Mouse (Mus musculus): ENCODE data around the gene Rad18. TPM values are rescaled to one million over a fixed set of nuclear protein-coding genes. Genes with fewer than 3 reads are reported as not detected.
"Not testable (repeated sequence)": the region's sequence is repeated elsewhere in the genome, so short reads cannot be mapped to it uniquely, and the experiment has no call there.

The Rad18 gene
- polyA plus RNA-seq, 1 experiment from 2014 or later, result 14.9 TPM

GRCm38 (mm10) chr6:112731386-112731785 is 34.9 kb upstream of the Rad18 start:
- Histone ChIP-seq H3K4me3 (replicated peaks; ENCODE audit: low read length) (no peak overlapping the region), H3K9ac (no peak overlapping the region), H3K4me1 (replicated peaks; ENCODE audit: control insufficient read depth, insufficient read depth, low read length) (peaks cover 6% of the 10 kb centered on the region), H3K27ac (no peak overlapping the region), H3K4me2 (replicated peaks) (no peak overlapping the region), H3K27me3 (ENCODE audit: control insufficient read depth, insufficient read depth, low read length) (no peaks in the 10 kb centered on the region), H3K36me3 (replicated peaks; ENCODE audit: control insufficient read depth, insufficient read depth) (peaks cover 93% of the 10 kb centered on the region), H3K9me3 (ENCODE audit: control insufficient read depth, low read length) (no peaks in the 10 kb centered on the region)
- 95% methylated on average over 10 of the region's 10 CpGs for WGBS
- no peak for ATAC-seq (ENCODE audit: low FRiP score)
- no peak for DNase-seq (ENCODE audit: low spot score)

- H3K4me2 ChIP-seq (replicated peaks), result 0 out of 2 replicates have a peak overlapping the region, but pooled peaks have one; percentile 10
Measured at GRCm38 (mm10) chr6:112728760-112729422, 32.4 kb upstream of the Rad18 start.

GRCm38 (mm10) chr6:112725468-112725867 is 29.0 kb upstream of the Rad18 start:
- Histone ChIP-seq H3K36me3 (replicated peaks; ENCODE audit: control insufficient read depth, insufficient read depth) (peaks cover 84% of the 10 kb centered on the region), H3K9ac (no peak overlapping the region), H3K27ac (no peak overlapping the region), H3K4me3 (replicated peaks; ENCODE audit: low read length) (no peak overlapping the region), H3K9me3 (ENCODE audit: control insufficient read depth, low read length) (no peaks in the 10 kb centered on the region), H3K27me3 (ENCODE audit: control insufficient read depth, insufficient read depth, low read length) (no peaks in the 10 kb centered on the region), H3K4me2 (replicated peaks) (no peak overlapping the region), H3K4me1 (replicated peaks; ENCODE audit: control insufficient read depth, insufficient read depth, low read length) (peaks cover 6% of the 10 kb centered on the region)
- DNase-seq (ENCODE audit: low spot score) (no peak), ATAC-seq (ENCODE audit: low FRiP score) (no peak)
- WGBS, result 88% methylated on average over 4 of the region's 4 CpGs

More at GRCm38 (mm10) chr6:112728760-112729422, 32.4 kb upstream of the Rad18 start:
- H3K4me1 ChIP-seq (replicated peaks; ENCODE audit: control insufficient read depth, insufficient read depth, low read length), result peaks cover 6% of the 10 kb centered on the region
- H3K4me3 ChIP-seq (replicated peaks; ENCODE audit: low read length), result no peak overlapping the region
- peak; percentile 45 for DNase-seq (ENCODE audit: low spot score)
- no peaks in the 10 kb centered on the region for H3K9me3 ChIP-seq (ENCODE audit: control insufficient read depth, low read length)
- H3K36me3 ChIP-seq (replicated peaks; ENCODE audit: control insufficient read depth, insufficient read depth), result peaks cover 93% of the 10 kb centered on the region
- no peak overlapping the region for H3K9ac ChIP-seq
- H3K27me3 ChIP-seq (ENCODE audit: control insufficient read depth, insufficient read depth, low read length), result no peaks in the 10 kb centered on the region
- peak; percentile 60; the same call in 1 of the 2 replicates for ATAC-seq (ENCODE audit: low FRiP score)
- 14% methylated on average over 17 of the region's 17 CpGs for WGBS
- H3K27ac ChIP-seq, result 0 out of 2 replicates have a peak overlapping the region, but pooled peaks have one; percentile 1

- ATAC-seq (ENCODE audit: low FRiP score), result no peak
Measured at GRCm38 (mm10) chr6:112720409-112721080, 24.1 kb upstream of the Rad18 start.

GRCm38 (mm10) chr6:112719983-112720382 is 23.5 kb upstream of the Rad18 start:
- DNase-seq (ENCODE audit: low spot score), result no peak
- Histone ChIP-seq H3K9ac (no peak overlapping the region), H3K4me1 (replicated peaks; ENCODE audit: control insufficient read depth, insufficient read depth, low read length) (no peaks in the 10 kb centered on the region), H3K9me3 (ENCODE audit: control insufficient read depth, low read length) (no peaks in the 10 kb centered on the region), H3K4me2 (replicated peaks) (no peak overlapping the region), H3K36me3 (replicated peaks; ENCODE audit: control insufficient read depth, insufficient read depth) (peaks cover 40% of the 10 kb centered on the region), H3K27me3 (ENCODE audit: control insufficient read depth, insufficient read depth, low read length) (no peaks in the 10 kb centered on the region), H3K27ac (peak overlapping the region; percentile 29; the same call in 1 of the 2 replicates), H3K4me3 (replicated peaks; ENCODE audit: low read length) (no peak overlapping the region)
- WGBS, result 72% methylated on average over 1 of the region's 1 CpGs
- ATAC-seq (ENCODE audit: low FRiP score), result no peak

More at GRCm38 (mm10) chr6:112720409-112721080, 24.1 kb upstream of the Rad18 start:
- Histone ChIP-seq H3K27ac (peak overlapping the region; percentile 29), H3K27me3 (ENCODE audit: control insufficient read depth, insufficient read depth, low read length) (no peaks in the 10 kb centered on the region), H3K36me3 (replicated peaks; ENCODE audit: control insufficient read depth, insufficient read depth) (peaks cover 45% of the 10 kb centered on the region), H3K4me1 (replicated peaks; ENCODE audit: control insufficient read depth, insufficient read depth, low read length) (no peaks in the 10 kb centered on the region), H3K4me2 (replicated peaks) (no peak overlapping the region), H3K9ac (no peak overlapping the region), H3K9me3 (ENCODE audit: control insufficient read depth, low read length) (no peaks in the 10 kb centered on the region), H3K4me3 (replicated peaks; ENCODE audit: low read length) (no peak overlapping the region)
- WGBS, result 67% methylated on average over 5 of the region's 5 CpGs
- DNase-seq (ENCODE audit: low spot score), result no peak

GRCm38 (mm10) chr6:112717168-112717567 is 20.7 kb upstream of the Rad18 start:
- no peak overlapping the region for H3K27ac ChIP-seq
- H3K4me2 ChIP-seq (replicated peaks), result no peak overlapping the region
- no peaks in the 10 kb centered on the region for H3K27me3 ChIP-seq (ENCODE audit: control insufficient read depth, insufficient read depth, low read length)
- WGBS, result 60% methylated on average over 5 of the region's 5 CpGs
- ATAC-seq (ENCODE audit: low FRiP score) (no peak), DNase-seq (ENCODE audit: low spot score) (peak; percentile 44)
- H3K36me3 ChIP-seq (replicated peaks; ENCODE audit: control insufficient read depth, insufficient read depth), result peaks cover 20% of the 10 kb centered on the region
- H3K9ac ChIP-seq, result no peak overlapping the region
- no peak overlapping the region for H3K4me3 ChIP-seq (replicated peaks; ENCODE audit: low read length)
- no peaks in the 10 kb centered on the region for H3K9me3 ChIP-seq (ENCODE audit: control insufficient read depth, low read length)
- H3K4me1 ChIP-seq (replicated peaks; ENCODE audit: control insufficient read depth, insufficient read depth, low read length), result no peaks in the 10 kb centered on the region

GRCm38 (mm10) chr6:112713951-112714350 is 17.5 kb upstream of the Rad18 start:
- Histone ChIP-seq H3K4me1 (replicated peaks; ENCODE audit: control insufficient read depth, insufficient read depth, low read length) (no peaks in the 10 kb centered on the region), H3K27me3 (ENCODE audit: control insufficient read depth, insufficient read depth, low read length) (no peaks in the 10 kb centered on the region), H3K27ac (no peak overlapping the region), H3K9ac (no peak overlapping the region), H3K36me3 (replicated peaks; ENCODE audit: control insufficient read depth, insufficient read depth) (peaks cover 5% of the 10 kb centered on the region; the same call in 1 of the 2 replicates), H3K4me2 (replicated peaks) (no peak overlapping the region), H3K4me3 (replicated peaks; ENCODE audit: low read length) (no peak overlapping the region), H3K9me3 (ENCODE audit: control insufficient read depth, low read length) (no peaks in the 10 kb centered on the region)
- no peak for ATAC-seq (ENCODE audit: low FRiP score)
- no peak for DNase-seq (ENCODE audit: low spot score)
- 78% methylated on average over 3 of the region's 3 CpGs for WGBS

GRCm38 (mm10) chr6:112702296-112702695 is 5.8 kb upstream of the Rad18 start:
- H3K4me3 ChIP-seq (replicated peaks; ENCODE audit: low read length); H3K9ac ChIP-seq; H3K27ac ChIP-seq; H3K36me3 ChIP-seq (replicated peaks; ENCODE audit: control insufficient read depth, insufficient read depth); ATAC-seq (ENCODE audit: low FRiP score); H3K27me3 ChIP-seq (ENCODE audit: control insufficient read depth, insufficient read depth, low read length); H3K9me3 ChIP-seq (ENCODE audit: control insufficient read depth, low read length); DNase-seq (ENCODE audit: low spot score); H3K4me2 ChIP-seq (replicated peaks); H3K4me1 ChIP-seq (replicated peaks; ENCODE audit: control insufficient read depth, insufficient read depth, low read length): not testable (repeated sequence)
- 92% methylated on average over 4 of the region's 4 CpGs for WGBS

GRCm38 (mm10) chr6:112700392-112700791 is 3.9 kb upstream of the Rad18 start:
- Histone ChIP-seq H3K4me2 (replicated peaks) (no peak overlapping the region), H3K27ac (no peak overlapping the region), H3K9ac (no peak overlapping the region), H3K36me3 (replicated peaks; ENCODE audit: control insufficient read depth, insufficient read depth) (no peaks in the 10 kb centered on the region), H3K4me1 (replicated peaks; ENCODE audit: control insufficient read depth, insufficient read depth, low read length) (no peaks in the 10 kb centered on the region), H3K27me3 (ENCODE audit: control insufficient read depth, insufficient read depth, low read length) (0 out of 2 replicates have a peak, but pooled peaks cover 5% of the 10 kb centered on the region), H3K9me3 (ENCODE audit: control insufficient read depth, low read length) (no peaks in the 10 kb centered on the region), H3K4me3 (replicated peaks; ENCODE audit: low read length) (no peak overlapping the region)
- WGBS, result 0% methylated on average over 1 of the region's 1 CpGs
- DNase-seq (ENCODE audit: low spot score) (peak; percentile 82), ATAC-seq (ENCODE audit: low FRiP score) (no peak)
